Mouse (Mus musculus) limb, embryonic 13.5 days (tissue): ENCODE measurements around the gene Trpm8. TPM values are rescaled to one million over a fixed set of nuclear protein-coding genes. Genes with fewer than 3 reads are reported as not detected.

Experiments used
- polyA plus RNA-seq: library from polyadenylated mRNA; unstranded; fragments of >200 nt; fragmentation: Nextera tagmentation; extraction: Ambion mirVana; gene quantifications from 2 replicates; pipeline ENCODE4 v1.2.1, GENCODE M21; 2015

Trpm8 gene
- polyA plus RNA-seq, 1 experiment from 2014 or later: not detected

Other genes with a start within 250 kb of the Trpm8 start
- not detected in 2 replicates for gene Ugt1a10, start 222.3 kb upstream of the Trpm8 start, polyA plus RNA-seq
- not detected in 2 replicates for gene Ugt1a9, start 206.9 kb upstream of the Trpm8 start, polyA plus RNA-seq
- gene Ugt1a8, start 189.8 kb upstream of the Trpm8 start, polyA plus RNA-seq: not detected in 2 replicates
- 1.4 and 1.9 TPM in 2 replicates for gene Ugt1a7c, start 182.6 kb upstream of the Trpm8 start, polyA plus RNA-seq
- not detected in 2 replicates for gene Ugt1a6b, start 174.4 kb upstream of the Trpm8 start, polyA plus RNA-seq
- gene Ugt1a6a, start 142.9 kb upstream of the Trpm8 start, polyA plus RNA-seq: 1.1 and 1.4 TPM in 2 replicates
- not detected in 2 replicates for gene Ugt1a5, start 111.6 kb upstream of the Trpm8 start, polyA plus RNA-seq
- not detected in 2 replicates for gene Ugt1a2, start 77.1 kb upstream of the Trpm8 start, polyA plus RNA-seq
- gene Dnajb3, start 71.9 kb upstream of the Trpm8 start, polyA plus RNA-seq: 13.1 and 13.3 TPM in 2 replicates
- gene Ugt1a1, start 65.7 kb upstream of the Trpm8 start, polyA plus RNA-seq: 0.33 and 0.74 TPM in 2 replicates
- 1.0 and 1.3 TPM in 2 replicates for gene Mroh2a, start 50.7 kb upstream of the Trpm8 start, polyA plus RNA-seq
- 190 and 205 TPM in 2 replicates for gene Hjurp, start within 50 bp of the Trpm8 start, polyA plus RNA-seq
- 0.54 TPM in 1 of 2 replicates, not detected in the other for gene Spp2, start 129.3 kb downstream of the Trpm8 start, polyA plus RNA-seq
- gene Glrp1, start 232.4 kb downstream of the Trpm8 start, polyA plus RNA-seq: not detected in 2 replicates